Mouse (Mus musculus) lung, postnatal 14 days (tissue): Measurements from ENCODE around the gene Ccdc185.

Experiments
- DNase-seq: peaks from one replicate; pipeline ENCODE4 v3.0.0; 2021

The Ccdc185 gene

GRCm38 (mm10) chr1:182749080-182749479 lies at the start of gene Ccdc185:
Gene Ccdc185 (minus strand): TSS chr1:182749180.
- DNase-seq = no peak

GRCm38 (mm10) chr1:182797048-182797447 lies 48.1 kb upstream of the Ccdc185 start:
- DNase-seq = no peak

GRCm38 (mm10) chr1:182794628-182795027 lies 45.6 kb upstream of the Ccdc185 start:
- no peak for DNase-seq

- DNase-seq = no peak
These were observed 45.2 kb upstream of the Ccdc185 start for GRCm38 (mm10) chr1:182794221-182794620.

GRCm38 (mm10) chr1:182792521-182793071 lies 43.6 kb upstream of the Ccdc185 start:
- peak; percentile 85 for DNase-seq

- no peak for DNase-seq
These were observed 39.9 kb upstream of the Ccdc185 start for GRCm38 (mm10) chr1:182788896-182789295.

- DNase-seq = no peak
These were observed 38.0 kb upstream of the Ccdc185 start for GRCm38 (mm10) chr1:182787030-182787429.

GRCm38 (mm10) chr1:182785504-182785903 lies 36.5 kb upstream of the Ccdc185 start:
- DNase-seq = no peak

GRCm38 (mm10) chr1:182784784-182785183 lies 35.8 kb upstream of the Ccdc185 start:
- no peak for DNase-seq

- no peak for DNase-seq
These were observed 34.8 kb upstream of the Ccdc185 start for GRCm38 (mm10) chr1:182783774-182784173.

- DNase-seq = peak; percentile 12
These were observed 30.1 kb upstream of the Ccdc185 start for GRCm38 (mm10) chr1:182779024-182779520.

- DNase-seq = no peak
These were observed 29.2 kb upstream of the Ccdc185 start for GRCm38 (mm10) chr1:182778225-182778624.

GRCm38 (mm10) chr1:182776749-182777410 lies 27.9 kb upstream of the Ccdc185 start:
- DNase-seq = no peak

GRCm38 (mm10) chr1:182775576-182775975 lies 26.6 kb upstream of the Ccdc185 start:
- DNase-seq = no peak

- no peak for DNase-seq
These were observed 15.7 kb upstream of the Ccdc185 start for GRCm38 (mm10) chr1:182764541-182765281.

- peak; percentile 59 for DNase-seq
These were observed 14.9 kb upstream of the Ccdc185 start, which contains the start of gene Susd4 for GRCm38 (mm10) chr1:182763716-182764461. Gene Susd4 (plus strand): TSS chr1:182763860.

GRCm38 (mm10) chr1:182763191-182763715 lies 14.3 kb upstream of the Ccdc185 start:
- DNase-seq = no peak

- DNase-seq = no peak
These were observed 9.8 kb upstream of the Ccdc185 start for GRCm38 (mm10) chr1:182758783-182759182.

GRCm38 (mm10) chr1:182754865-182755264 lies 5.9 kb upstream of the Ccdc185 start:
- DNase-seq = no peak

GRCm38 (mm10) chr1:182753694-182754093 lies 4.7 kb upstream of the Ccdc185 start:
- no peak for DNase-seq

- DNase-seq = no peak
These were observed 2.3 kb upstream of the Ccdc185 start for GRCm38 (mm10) chr1:182751301-182751700.

- no peak for DNase-seq
These were observed 1.1 kb downstream of the Ccdc185 start for GRCm38 (mm10) chr1:182747834-182748233.

- no peak for DNase-seq
These were observed 1.9 kb downstream of the Ccdc185 start for GRCm38 (mm10) chr1:182747081-182747480.
